Mouse (Mus musculus): ENCODE measurements around the gene Nhsl2. TPM values are rescaled to one million over a fixed set of nuclear protein-coding genes. Genes with fewer than 3 reads are reported as not detected.

Gene Nhsl2
- polyA plus RNA-seq, 1 experiment from 2014 or later, result 3.4 TPM

DNA sequence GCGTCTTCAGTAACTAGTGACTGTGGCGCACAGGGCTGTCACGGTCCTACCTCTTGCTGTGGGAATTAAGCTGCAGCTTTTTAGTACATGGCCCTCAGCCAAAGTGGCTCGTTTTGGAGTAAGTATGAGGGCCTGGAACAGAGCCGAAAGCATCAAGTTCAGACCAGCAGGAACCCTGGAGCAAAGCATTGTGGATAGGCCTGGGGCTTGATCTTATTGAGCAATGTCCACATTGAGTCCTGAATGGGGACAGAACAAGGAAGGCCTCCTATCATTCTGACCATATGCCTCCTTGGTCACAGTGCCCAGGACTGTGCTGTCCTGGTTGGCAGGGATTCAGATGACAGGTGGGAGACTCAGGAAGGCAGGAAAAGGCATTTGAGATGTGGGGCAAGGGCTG lies 211.1 kb downstream of the Nhsl2 start:
- Histone ChIP-seq H3K27ac (ENCODE audit: low read length) (no peak overlapping the region), H3K4me2 (replicated peaks; ENCODE audit: low read depth, low read length) (no peak overlapping the region), H3K9ac (replicated peaks; ENCODE audit: low read depth) (no peak overlapping the region), H3K36me3 (ENCODE audit: insufficient read depth, low read length) (no peaks in the 10 kb centered on the region), H3K27me3 (replicated peaks; ENCODE audit: insufficient read depth, low read length) (no peaks in the 10 kb centered on the region), H3K4me3 (ENCODE audit: low read depth, low read length) (no peak overlapping the region), H3K4me1 (ENCODE audit: insufficient read depth, low read depth, low read length) (no peaks in the 10 kb centered on the region), H3K9me3 (ENCODE audit: low read length) (no peaks in the 10 kb centered on the region)
- TF ChIP-seq CTCF (IDR thresholded peaks at IDR 0.05), result no peak
- TF ChIP-seq EP300 (IDR thresholded peaks at IDR 0.05), result no peak
- ATAC-seq, result peak; percentile 26; the same call in 1 of the 2 replicates
- peak; percentile 29 for DNase-seq (ENCODE audit: low spot score)
- 38% methylated on average over 5 of the region's 5 CpGs for WGBS

DNA sequence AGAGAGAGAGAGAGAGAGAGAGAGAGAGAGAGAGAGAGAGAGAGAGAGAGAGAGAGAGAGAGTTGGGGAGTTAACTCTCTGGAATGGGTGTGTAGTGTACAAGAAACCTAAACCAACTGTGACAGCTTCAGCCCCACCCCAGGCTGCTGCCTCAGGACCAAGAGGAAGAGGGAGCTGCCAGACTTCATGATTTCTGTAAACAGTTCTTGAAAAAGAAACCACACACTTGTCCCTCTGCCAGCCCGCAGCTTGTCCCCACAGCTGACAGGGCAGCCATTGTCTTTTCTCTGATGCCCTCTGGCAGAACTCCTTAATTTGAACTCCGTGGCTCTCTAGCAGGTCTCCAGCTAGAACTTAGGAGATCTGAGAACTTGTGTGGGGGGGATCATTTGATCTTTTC lies 211.7 kb downstream of the Nhsl2 start:
- no peak overlapping the region for H3K4me2 ChIP-seq (replicated peaks; ENCODE audit: low read depth, low read length)
- H3K27me3 ChIP-seq (replicated peaks; ENCODE audit: insufficient read depth, low read length), result no peaks in the 10 kb centered on the region
- WGBS, result 24% methylated on average over 2 of the region's 2 CpGs
- no peak overlapping the region for H3K9ac ChIP-seq (replicated peaks; ENCODE audit: low read depth)
- DNase-seq (ENCODE audit: low spot score) (peak; percentile 69), ATAC-seq (peak; percentile 87)
- TF ChIP-seq CTCF (IDR thresholded peaks at IDR 0.05), result no peak
- TF ChIP-seq EP300 (IDR thresholded peaks at IDR 0.05), result peak; percentile 56; the same call in 1 of the 2 replicates
- no peaks in the 10 kb centered on the region for H3K9me3 ChIP-seq (ENCODE audit: low read length)
- H3K36me3 ChIP-seq (ENCODE audit: insufficient read depth, low read length), result no peaks in the 10 kb centered on the region
- H3K4me1 ChIP-seq (ENCODE audit: insufficient read depth, low read depth, low read length), result no peaks in the 10 kb centered on the region
- H3K4me3 ChIP-seq (ENCODE audit: low read depth, low read length), result no peak overlapping the region
- 0 out of 2 replicates have a peak overlapping the region, but pooled peaks have one; percentile 32 for H3K27ac ChIP-seq (ENCODE audit: low read length)

DNA sequence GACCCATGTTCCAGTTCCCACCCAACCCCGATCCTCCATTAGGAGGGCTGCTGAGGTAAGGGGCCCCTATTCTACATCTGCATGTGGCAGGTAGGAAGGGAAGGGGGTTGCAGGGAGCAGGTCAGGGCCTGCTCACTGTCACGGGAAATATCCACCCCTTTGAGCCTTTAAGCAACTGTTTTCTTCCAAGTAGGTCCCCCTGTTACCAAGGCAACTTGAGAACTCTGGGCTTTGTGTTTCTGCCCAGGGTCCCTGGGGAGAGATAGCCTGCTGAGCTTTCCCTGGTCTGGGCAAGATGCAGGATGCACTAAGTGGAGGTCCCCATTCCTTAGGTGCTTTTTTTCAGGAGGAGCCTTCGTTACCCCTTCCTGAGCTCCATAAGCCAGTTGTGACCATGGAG lies 214.9 kb downstream of the Nhsl2 start:
- no peak for ATAC-seq
- Histone ChIP-seq H3K4me1 (ENCODE audit: insufficient read depth, low read depth, low read length) (no peaks in the 10 kb centered on the region), H3K9me3 (ENCODE audit: low read length) (no peaks in the 10 kb centered on the region), H3K4me2 (replicated peaks; ENCODE audit: low read depth, low read length) (no peak overlapping the region), H3K36me3 (ENCODE audit: insufficient read depth, low read length) (no peaks in the 10 kb centered on the region), H3K27ac (ENCODE audit: low read length) (no peak overlapping the region), H3K27me3 (replicated peaks; ENCODE audit: insufficient read depth, low read length) (no peaks in the 10 kb centered on the region), H3K9ac (replicated peaks; ENCODE audit: low read depth) (no peak overlapping the region), H3K4me3 (ENCODE audit: low read depth, low read length) (no peak overlapping the region)
- TF ChIP-seq EP300 (IDR thresholded peaks at IDR 0.05), result no peak
- WGBS, result 62% methylated on average over 3 of the region's 3 CpGs
- no peak for DNase-seq (ENCODE audit: low spot score)

DNA sequence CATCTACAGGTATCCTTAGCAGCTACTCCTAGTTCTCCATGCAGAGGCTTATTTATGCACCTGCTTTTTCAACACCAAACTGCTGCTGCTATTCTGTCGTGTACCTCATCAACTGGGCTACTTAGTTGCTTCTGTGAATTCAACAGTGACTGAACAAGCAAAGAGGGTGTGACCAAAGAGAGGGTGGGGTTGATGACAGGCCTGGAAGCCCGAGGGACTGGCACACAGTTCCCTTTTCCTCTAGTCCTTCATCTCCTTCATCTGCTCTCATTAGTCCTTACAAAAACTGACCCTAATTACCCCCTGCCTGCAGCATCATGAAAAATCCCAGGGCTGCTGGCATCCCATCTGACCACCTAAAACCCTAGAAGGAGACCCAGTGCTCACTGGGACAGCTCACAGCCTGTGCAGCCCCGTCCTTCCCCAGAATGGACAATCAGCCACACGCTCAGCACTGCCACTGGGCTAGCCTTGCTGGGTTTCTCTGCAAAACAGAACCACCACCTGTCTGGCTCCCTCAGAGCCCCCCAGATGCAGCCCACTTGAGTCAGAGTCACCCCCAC lies 216.1 kb downstream of the Nhsl2 start:
- no peaks in the 10 kb centered on the region for H3K27me3 ChIP-seq (replicated peaks; ENCODE audit: insufficient read depth, low read length)
- no peak overlapping the region for H3K9ac ChIP-seq (replicated peaks; ENCODE audit: low read depth)
- no peaks in the 10 kb centered on the region for H3K36me3 ChIP-seq (ENCODE audit: insufficient read depth, low read length)
- no peak overlapping the region for H3K4me2 ChIP-seq (replicated peaks; ENCODE audit: low read depth, low read length)
- TF ChIP-seq CTCF (IDR thresholded peaks at IDR 0.05) (no peak), EP300 (IDR thresholded peaks at IDR 0.05) (no peak)
- 58% methylated on average over 4 of the region's 4 CpGs for WGBS
- no peak overlapping the region for H3K4me3 ChIP-seq (ENCODE audit: low read depth, low read length)
- DNase-seq (ENCODE audit: low spot score) (no peak), ATAC-seq (no peak)
- no peaks in the 10 kb centered on the region for H3K4me1 ChIP-seq (ENCODE audit: insufficient read depth, low read depth, low read length)
- H3K9me3 ChIP-seq (ENCODE audit: low read length), result no peaks in the 10 kb centered on the region
- no peak overlapping the region for H3K27ac ChIP-seq (ENCODE audit: low read length)

DNA sequence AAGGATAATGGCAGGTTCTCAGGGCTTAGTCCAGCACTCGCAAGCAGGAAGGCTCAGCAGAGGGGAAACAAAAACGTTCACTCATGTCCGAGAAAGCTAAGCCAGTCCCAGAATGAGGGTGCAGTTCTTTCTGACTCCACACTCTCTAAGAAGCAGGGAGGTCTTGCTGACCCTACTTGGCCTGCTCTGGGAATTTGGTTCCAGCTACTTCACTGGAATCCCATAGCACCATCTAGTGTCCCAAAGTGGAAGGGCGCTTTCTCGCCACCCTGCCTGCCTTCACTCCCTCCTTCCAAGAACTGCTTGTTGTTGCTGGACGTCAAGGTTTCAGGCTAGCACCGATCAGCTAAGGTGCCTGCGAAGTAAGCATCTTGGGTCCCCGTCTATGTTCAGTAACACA lies 216.9 kb downstream of the Nhsl2 start:
- ATAC-seq (peak; percentile 37; the same call in 1 of the 2 replicates), DNase-seq (ENCODE audit: low spot score) (peak; percentile 74)
- H3K27ac ChIP-seq (ENCODE audit: low read length), result no peak overlapping the region
- no peaks in the 10 kb centered on the region for H3K9me3 ChIP-seq (ENCODE audit: low read length)
- no peaks in the 10 kb centered on the region for H3K36me3 ChIP-seq (ENCODE audit: insufficient read depth, low read length)
- no peaks in the 10 kb centered on the region for H3K4me1 ChIP-seq (ENCODE audit: insufficient read depth, low read depth, low read length)
- TF ChIP-seq EP300 (IDR thresholded peaks at IDR 0.05) (no peak), CTCF (IDR thresholded peaks at IDR 0.05) (peak; percentile 88)
- no peak overlapping the region for H3K4me3 ChIP-seq (ENCODE audit: low read depth, low read length)
- 19% methylated on average over 9 of the region's 9 CpGs for WGBS
- no peak overlapping the region for H3K4me2 ChIP-seq (replicated peaks; ENCODE audit: low read depth, low read length)
- no peak overlapping the region for H3K9ac ChIP-seq (replicated peaks; ENCODE audit: low read depth)
- no peaks in the 10 kb centered on the region for H3K27me3 ChIP-seq (replicated peaks; ENCODE audit: insufficient read depth, low read length)

DNA sequence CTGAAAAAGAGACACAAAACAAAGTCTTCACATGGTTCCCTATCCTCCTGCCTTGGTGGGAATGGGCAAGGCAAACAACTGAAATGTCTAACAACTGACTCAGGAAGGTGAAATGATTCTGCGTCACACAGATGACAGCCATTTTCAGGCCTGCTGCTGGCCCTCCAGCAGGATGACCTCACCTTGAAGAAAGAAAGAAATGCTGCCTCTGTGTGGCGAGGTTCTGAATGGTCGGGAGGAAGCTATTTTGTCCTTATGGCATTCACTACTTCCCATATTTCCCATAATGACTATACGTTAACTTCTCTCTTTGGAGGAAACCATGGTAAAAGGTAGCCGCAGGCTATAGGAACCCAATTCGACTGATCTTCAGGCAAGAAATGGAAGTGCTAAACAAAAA lies 217.9 kb downstream of the Nhsl2 start:
- TF ChIP-seq CTCF (IDR thresholded peaks at IDR 0.05), result no peak
- TF ChIP-seq EP300 (IDR thresholded peaks at IDR 0.05), result no peak
- Histone ChIP-seq H3K9ac (replicated peaks; ENCODE audit: low read depth) (no peak overlapping the region), H3K27ac (ENCODE audit: low read length) (no peak overlapping the region), H3K27me3 (replicated peaks; ENCODE audit: insufficient read depth, low read length) (no peaks in the 10 kb centered on the region), H3K36me3 (ENCODE audit: insufficient read depth, low read length) (no peaks in the 10 kb centered on the region), H3K9me3 (ENCODE audit: low read length) (no peaks in the 10 kb centered on the region), H3K4me3 (ENCODE audit: low read depth, low read length) (no peak overlapping the region), H3K4me2 (replicated peaks; ENCODE audit: low read depth, low read length) (no peak overlapping the region), H3K4me1 (ENCODE audit: insufficient read depth, low read depth, low read length) (no peaks in the 10 kb centered on the region)
- DNase-seq (ENCODE audit: low spot score) (peak; percentile 11), ATAC-seq (no peak)
- WGBS, result 80% methylated on average over 6 of the region's 6 CpGs

Data from lung, postnatal 0 days (tissue).